Mouse (Mus musculus): Measurements from ENCODE around the gene Ddit4.

GRCm38 (mm10) chr10:59901986-59902605 is 49.5 kb downstream of the Ddit4 start:
- no peak for TF ChIP-seq CTCF (IDR thresholded peaks at IDR 0.05; ENCODE audit: extremely low read depth, insufficient read depth, insufficient read length, insufficient replicate concordance)
- no peak for TF ChIP-seq POLR2A (IDR thresholded peaks at IDR 0.05; ENCODE audit: low read depth, low read length)

All from spleen, adult 2 months (tissue).